Mouse (Mus musculus) MEL-GATA-1-ER (cell line): ENCODE results near the gene Zfp446.
A peak's percentile ranks its signal among the peaks of the same experiment; 100 is the strongest.
"Not testable (repeated sequence)": the region's sequence is repeated elsewhere in the genome, so short reads cannot be mapped to it uniquely, and the experiment has no call there.

Experiments used
- DNase-seq: peaks from one replicate; pipeline ENCODE4 v3.0.0-alpha.2; 2012; ENCODE audit warnings: low read depth; ENCODE audit errors: extremely low read depth

Zfp446 gene

GRCm38 (mm10) chr7:12977682-12978389 is at the start of gene Zfp446:
TSS of gene Zfp446 (plus strand) at chr7:12977848.
- peak; percentile 95 for DNase-seq

- DNase-seq, result no peak
Measured at GRCm38 (mm10) chr7:12933615-12934140, 44.0 kb upstream of the Zfp446 start.

- DNase-seq, result no peak
Measured at GRCm38 (mm10) chr7:12934808-12935207, 42.8 kb upstream of the Zfp446 start.

- DNase-seq, result not testable (repeated sequence)
Measured at GRCm38 (mm10) chr7:12937254-12937803, 40.3 kb upstream of the Zfp446 start.

- DNase-seq, result no peak
Measured at GRCm38 (mm10) chr7:12940599-12940998, 37.0 kb upstream of the Zfp446 start.

GRCm38 (mm10) chr7:12943488-12943887 is 34.2 kb upstream of the Zfp446 start:
- DNase-seq, result no peak

- DNase-seq, result peak; percentile 99
Measured at GRCm38 (mm10) chr7:12949032-12949871, 28.4 kb upstream of the Zfp446 start.

GRCm38 (mm10) chr7:12949872-12950229 is 27.8 kb upstream of the Zfp446 start:
- DNase-seq, result no peak

GRCm38 (mm10) chr7:12954896-12955295 is 22.8 kb upstream of the Zfp446 start:
- DNase-seq, result no peak

GRCm38 (mm10) chr7:12957511-12957910 is 20.1 kb upstream of the Zfp446 start:
- DNase-seq, result peak; percentile 64

GRCm38 (mm10) chr7:12958948-12959347 is 18.7 kb upstream of the Zfp446 start:
- no peak for DNase-seq

- no peak for DNase-seq
Measured at GRCm38 (mm10) chr7:12959718-12960117, 17.9 kb upstream of the Zfp446 start.

- DNase-seq, result peak; percentile 85
Measured at GRCm38 (mm10) chr7:12961511-12962141, 16.0 kb upstream of the Zfp446 start.

GRCm38 (mm10) chr7:12965678-12966091 is 12.0 kb upstream of the Zfp446 start, which contains the start of gene Zfp324:
TSS of gene Zfp324 (plus strand) at chr7:12965838.
- peak; percentile 93 for DNase-seq

- peak; percentile 36 for DNase-seq
Measured at GRCm38 (mm10) chr7:12966104-12966845, 11.4 kb upstream of the Zfp446 start.

GRCm38 (mm10) chr7:12970906-12971305 is 6.7 kb upstream of the Zfp446 start:
- no peak for DNase-seq

GRCm38 (mm10) chr7:12978931-12979722 is 1.5 kb downstream of the Zfp446 start:
- DNase-seq, result no peak

GRCm38 (mm10) chr7:12979776-12980175 is 2.1 kb downstream of the Zfp446 start:
- no peak for DNase-seq

- DNase-seq, result no peak
Measured at GRCm38 (mm10) chr7:12980291-12980690, 2.6 kb downstream of the Zfp446 start.

GRCm38 (mm10) chr7:12985724-12986123 is 8.1 kb downstream of the Zfp446 start:
- DNase-seq, result no peak
